Mouse (Mus musculus) adrenal gland, postnatal 36 days (tissue): ENCODE data around the gene Gstm2. TPM values are rescaled to one million over a fixed set of nuclear protein-coding genes. Genes with fewer than 3 reads are reported as not detected.

Experiments used
- DNase-seq, 2 experiments: peaks; one replicate each; pipeline ENCODE4 v3.0.0; 2021; ENCODE audit warnings: mixed read lengths in 1 of 2
- total RNA-seq, 2 experiments: library from RNA; stranded (reverse); gene quantifications; 2 replicates each; pipeline ENCODE4 v1.2.3; 2021

The Gstm2 gene
- total RNA-seq, 2 experiments from 2014 or later: 143 to 261 TPM

DNA sequence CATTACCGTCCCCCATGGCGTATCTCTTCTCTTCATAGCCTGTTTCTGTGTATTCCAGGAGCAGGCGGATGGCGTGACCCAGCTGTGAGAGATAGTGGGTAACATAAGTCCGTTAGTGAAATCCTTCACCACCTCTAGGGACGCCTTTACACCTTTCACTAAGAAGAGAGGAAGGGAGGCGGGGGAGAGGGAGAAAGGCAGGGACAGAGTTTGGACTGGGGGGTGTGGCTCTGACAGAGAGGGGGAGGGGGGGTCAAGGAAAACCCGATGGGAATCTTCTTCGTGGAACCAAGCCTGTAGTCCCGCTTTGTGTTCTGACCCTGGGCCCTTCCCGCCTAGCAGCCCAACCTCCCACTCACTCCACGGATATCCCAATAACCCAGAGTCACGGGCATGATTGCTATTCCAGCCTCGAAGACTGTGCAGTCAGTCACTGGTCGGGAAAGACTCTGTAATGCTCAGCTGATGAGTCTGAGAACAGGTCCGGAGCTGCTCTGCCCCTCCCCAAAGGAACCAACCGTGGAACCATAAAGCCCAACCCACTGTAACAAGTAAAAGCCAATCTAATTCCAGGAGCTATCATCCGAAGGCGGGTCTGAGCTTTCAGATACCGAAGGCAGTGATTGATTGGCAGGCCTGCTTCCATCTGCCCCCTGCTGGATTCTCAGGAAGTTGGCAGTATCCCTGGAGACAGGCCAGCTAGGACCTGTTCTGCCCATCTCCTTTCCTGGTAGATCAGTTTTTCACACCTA is 42.8 kb downstream of the Gstm2 start, which contains the start of gene Gstm6:
Gene Gstm6 (minus strand): TSS at position 511 of the 752 bp plus-strand sequence.
- no peak for DNase-seq

DNA sequence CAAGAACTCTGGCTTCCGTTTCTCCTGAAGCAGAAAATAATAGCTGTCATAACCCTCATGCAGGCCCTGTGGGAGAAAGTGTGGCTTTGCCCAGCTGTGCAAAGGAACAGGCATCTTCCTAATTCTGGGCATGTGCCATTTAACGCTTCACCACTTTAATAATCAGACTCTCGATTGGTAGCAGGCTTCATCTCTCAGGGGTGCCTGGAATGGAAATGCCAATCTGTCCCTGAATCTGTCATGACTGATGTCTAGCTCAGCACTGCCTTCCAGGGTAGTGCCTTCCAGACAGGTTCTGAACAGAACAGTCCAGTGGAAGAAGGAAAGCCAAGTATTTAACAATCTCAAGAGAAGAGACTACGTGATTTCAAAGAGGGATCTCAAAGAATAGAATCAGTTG is 45.0 kb downstream of the Gstm2 start:
- no peak for DNase-seq

DNA sequence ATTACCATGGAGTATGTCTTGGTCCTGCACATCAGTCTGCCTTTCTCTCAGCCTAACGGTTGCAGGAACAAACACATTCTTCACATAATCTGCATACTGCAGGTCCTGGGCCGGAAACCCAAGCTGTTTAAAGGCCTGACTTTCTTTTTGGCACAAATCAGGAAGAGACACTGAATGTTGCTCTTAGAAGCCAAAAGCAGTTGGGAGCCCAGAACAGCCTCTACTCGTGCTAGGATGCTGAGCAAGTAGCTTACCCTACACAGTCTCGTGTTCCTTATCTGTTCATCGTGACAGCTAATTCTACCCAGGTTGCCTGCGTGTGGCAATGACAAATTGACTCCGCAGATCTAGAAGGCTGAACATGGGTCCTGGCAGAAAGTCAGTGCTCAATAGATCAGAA is 45.7 kb downstream of the Gstm2 start:
- no peak for DNase-seq

DNA sequence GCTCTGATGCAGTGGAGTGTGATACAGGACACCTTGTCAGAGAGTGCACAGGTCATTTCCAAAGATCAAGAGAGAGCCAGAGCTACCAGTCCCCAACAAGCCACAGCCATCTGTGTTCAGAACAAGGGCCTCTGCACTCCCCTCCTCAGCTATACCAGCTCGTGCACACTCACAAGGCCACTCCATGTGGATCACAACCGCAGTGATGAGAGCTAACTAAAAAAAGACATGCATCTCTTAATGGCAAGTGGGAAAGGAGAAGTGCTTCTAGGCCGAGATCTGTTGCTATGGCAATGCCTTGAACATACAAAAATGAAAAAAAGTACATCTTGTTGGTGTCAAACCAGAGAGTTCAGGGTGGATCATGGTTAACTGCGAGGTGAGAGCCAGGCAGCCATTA is 46.4 kb downstream of the Gstm2 start:
- DNase-seq: no peak

DNA sequence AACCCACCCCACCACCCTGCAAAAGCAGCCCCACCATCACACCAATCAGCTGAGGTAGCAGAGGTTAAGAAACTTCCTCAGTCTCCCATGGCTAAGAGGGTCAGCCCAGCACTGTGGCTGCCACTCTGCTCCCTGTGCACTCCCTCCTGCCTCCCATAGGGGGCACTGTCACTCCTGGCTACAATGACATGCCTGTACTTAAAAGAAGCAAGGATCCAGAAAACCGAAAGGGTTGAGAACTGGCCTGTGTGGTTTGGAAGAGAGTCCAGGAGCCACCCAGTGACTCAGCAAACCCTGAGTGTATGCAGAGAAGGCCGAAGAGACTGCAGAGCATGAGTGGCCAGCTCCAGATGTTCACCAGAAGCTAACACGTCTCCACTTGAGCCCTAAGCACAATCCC is 46.9 kb downstream of the Gstm2 start:
- peak; percentile 81 to 85 for DNase-seq

DNA sequence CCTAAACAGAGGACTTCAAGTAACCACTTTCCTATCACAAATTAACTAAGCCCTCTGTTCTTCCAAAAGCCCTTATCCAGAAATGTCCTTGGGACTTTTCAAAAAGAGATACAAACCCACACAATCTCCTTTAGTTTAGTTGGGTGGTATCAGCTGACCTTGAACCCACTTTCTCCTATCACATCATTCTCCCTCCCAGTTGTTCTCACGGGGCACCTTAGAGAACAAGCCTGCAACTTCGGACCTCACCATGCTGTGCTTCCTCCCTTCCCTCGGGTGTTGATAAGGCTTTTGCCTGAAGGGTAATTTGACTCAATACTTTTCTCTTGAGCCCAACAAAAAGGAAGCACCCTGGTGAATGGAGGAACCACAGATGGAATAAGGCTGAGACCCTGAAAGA is 50.4 kb downstream of the Gstm2 start:
- DNase-seq: no peak

DNA sequence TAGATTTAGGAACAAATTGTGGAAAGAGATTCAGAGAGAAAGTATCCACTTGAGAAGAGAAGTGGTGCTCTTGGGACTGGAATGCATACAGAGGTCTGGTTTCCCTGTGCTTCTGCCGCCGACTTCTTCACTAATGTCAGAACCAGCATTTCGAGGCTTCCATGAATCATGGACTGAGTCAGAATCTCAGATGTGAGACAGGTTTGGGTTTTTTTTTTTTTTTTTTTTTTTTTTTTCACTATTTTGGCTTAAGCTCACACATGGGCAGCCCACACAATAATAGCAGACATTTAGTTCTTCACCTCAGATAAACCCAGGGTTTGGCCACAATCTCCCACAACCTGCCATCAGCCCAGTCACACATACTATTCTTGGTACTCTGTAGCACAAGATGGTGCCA is 51.0 kb downstream of the Gstm2 start:
- no peak for DNase-seq

DNA sequence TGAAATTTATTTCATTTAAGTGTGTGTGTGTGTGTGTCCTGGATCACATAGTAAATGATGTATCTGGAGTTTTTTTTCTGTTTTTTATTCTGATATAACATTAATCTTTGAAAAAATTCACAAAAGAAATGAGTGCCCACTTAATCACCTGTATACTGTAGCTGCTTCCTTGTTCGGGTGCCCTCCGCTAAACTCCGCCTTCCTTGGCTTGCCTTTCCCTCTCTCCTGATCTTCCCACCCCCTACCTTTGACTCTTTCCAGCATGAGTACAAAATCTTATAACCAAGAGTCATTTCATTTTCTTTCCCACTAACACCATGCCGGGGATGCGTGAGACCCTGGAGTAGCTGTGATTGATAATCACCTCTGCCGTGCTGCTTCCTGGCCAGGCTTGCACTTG is 54.1 kb downstream of the Gstm2 start:
- no peak for DNase-seq

Other genes starting within 250 kb of the Gstm2 start
- gene Csf1, start 226.0 kb downstream of the Gstm2 start, total RNA-seq: 10 to 100 TPM; 14.2 to 27.4 TPM
- not detected for gene Eps8l3, start 109.2 kb downstream of the Gstm2 start, total RNA-seq
- gene Gstm5, start 90.6 kb downstream of the Gstm2 start, total RNA-seq: 10 to 100 TPM; 28.9 to 43.7 TPM
- gene Gstm7, start 54.6 kb downstream of the Gstm2 start, total RNA-seq: 100 to 1,000 TPM; 143 to 157 TPM
- gene Gstm6, start 42.7 kb downstream of the Gstm2 start, total RNA-seq: 1 to 10 TPM; 4.3 to 6.0 TPM
- not detected for gene Gstm3, start 17.2 kb downstream of the Gstm2 start, total RNA-seq
- gene Gstm1, start 31.5 kb upstream of the Gstm2 start, total RNA-seq: 100 to 1,000 TPM; 325 to 425 TPM
- gene Gstm4, start 58.4 kb upstream of the Gstm2 start, total RNA-seq: 10 to 100 TPM; 12.0 to 19.0 TPM
- 100 to 1,000 TPM; 133 to 143 TPM for gene Ampd2, start 100.2 kb upstream of the Gstm2 start, total RNA-seq
- gene Gnat2, start 106.3 kb upstream of the Gstm2 start, total RNA-seq: 10 to 100 TPM; 11.5 to 14.7 TPM
- gene Gnai3, start 159.7 kb upstream of the Gstm2 start, total RNA-seq: 100 to 1,000 TPM; 159 to 181 TPM
- gene Gpr61, start 168.4 kb upstream of the Gstm2 start, total RNA-seq: under 1 TPM; 0.13 to 0.16 TPM
- gene Amigo1, start 199.9 kb upstream of the Gstm2 start, total RNA-seq: 10 to 100 TPM; 20.0 to 22.3 TPM
- gene Cyb561d1, start 214.8 kb upstream of the Gstm2 start, total RNA-seq: 1 to 10 TPM; 6.5 to 7.7 TPM
- gene Atxn7l2, start 224.5 kb upstream of the Gstm2 start, total RNA-seq: 1 to 10 TPM; 7.6 to 9.7 TPM
- under 1 TPM; 0.13 to 0.46 TPM for gene Sypl2, start 240.2 kb upstream of the Gstm2 start, total RNA-seq